Mouse (Mus musculus): ENCODE results near the gene Hcn4. TPM values are rescaled to one million over a fixed set of nuclear protein-coding genes. Genes with fewer than 3 reads are reported as not detected.

The Hcn4 gene
- polyA plus RNA-seq, 1 experiment from 2014 or later: 0.68 TPM

GRCm38 (mm10) chr9:58859080-58859635, 35.9 kb downstream of the Hcn4 start:
- H3K36me3 ChIP-seq (ENCODE audit: control insufficient read depth, insufficient read depth, low read length): no peaks in the 10 kb centered on the region; the same call in 1 of the 2 replicates
- H3K4me1 ChIP-seq (replicated peaks; ENCODE audit: control insufficient read depth, insufficient read depth, low read length): peaks cover 7% of the 10 kb centered on the region; the same call in 1 of the 2 replicates
- ATAC-seq (replicated peaks; ENCODE audit: low FRiP score) (no peak), DNase-seq (ENCODE audit: low spot score) (peak; percentile 53)
- H3K9ac ChIP-seq (ENCODE audit: low read length): no peak overlapping the region; the same call in 1 of the 2 replicates
- H3K27ac ChIP-seq (ENCODE audit: low read depth, low read length): no peak overlapping the region
- peak overlapping the region; percentile 40; the same call in 1 of the 2 replicates for H3K4me2 ChIP-seq (ENCODE audit: low read depth, low read length, severe bottlenecking)
- H3K9me3 ChIP-seq (ENCODE audit: control insufficient read depth, low read length): no peaks in the 10 kb centered on the region
- 39% methylated on average over 30 of the region's 30 CpGs for WGBS
- H3K27me3 ChIP-seq (ENCODE audit: control insufficient read depth, insufficient read depth, low read length): no peaks in the 10 kb centered on the region
- H3K4me3 ChIP-seq (ENCODE audit: low read depth, low read length): peak overlapping the region; percentile 14

- no peak overlapping the region; the same call in 1 of the 2 replicates for H3K9ac ChIP-seq (ENCODE audit: low read length)
These were observed 40.6 kb downstream of the Hcn4 start for GRCm38 (mm10) chr9:58863826-58864225.

GRCm38 (mm10) chr9:58871141-58871540, 47.9 kb downstream of the Hcn4 start:
- Histone ChIP-seq H3K36me3 (ENCODE audit: control insufficient read depth, insufficient read depth, low read length) (no peaks in the 10 kb centered on the region), H3K9ac (ENCODE audit: low read length) (no peak overlapping the region), H3K27ac (ENCODE audit: low read depth, low read length) (no peak overlapping the region), H3K9me3 (ENCODE audit: control insufficient read depth, low read length) (no peaks in the 10 kb centered on the region), H3K4me3 (ENCODE audit: low read depth, low read length) (no peak overlapping the region), H3K4me2 (ENCODE audit: low read depth, low read length, severe bottlenecking) (no peak overlapping the region), H3K4me1 (replicated peaks; ENCODE audit: control insufficient read depth, insufficient read depth, low read length) (no peaks in the 10 kb centered on the region), H3K27me3 (ENCODE audit: control insufficient read depth, insufficient read depth, low read length) (no peaks in the 10 kb centered on the region)
- no peak for ATAC-seq (replicated peaks; ENCODE audit: low FRiP score)
- WGBS: 87% methylated on average over 10 of the region's 10 CpGs
- DNase-seq (ENCODE audit: low spot score): no peak

More at GRCm38 (mm10) chr9:58863826-58864225, 40.6 kb downstream of the Hcn4 start:
- ATAC-seq (replicated peaks; ENCODE audit: low FRiP score): no peak
- Histone ChIP-seq H3K4me2 (ENCODE audit: low read depth, low read length, severe bottlenecking) (no peak overlapping the region), H3K4me3 (ENCODE audit: low read depth, low read length) (no peak overlapping the region), H3K4me1 (replicated peaks; ENCODE audit: control insufficient read depth, insufficient read depth, low read length) (peaks cover 7% of the 10 kb centered on the region; the same call in 1 of the 2 replicates), H3K9me3 (ENCODE audit: control insufficient read depth, low read length) (no peaks in the 10 kb centered on the region), H3K36me3 (ENCODE audit: control insufficient read depth, insufficient read depth, low read length) (no peaks in the 10 kb centered on the region), H3K27me3 (ENCODE audit: control insufficient read depth, insufficient read depth, low read length) (no peaks in the 10 kb centered on the region), H3K27ac (ENCODE audit: low read depth, low read length) (no peak overlapping the region)
- 29% methylated on average over 7 of the region's 7 CpGs for WGBS
- peak; percentile 68 for DNase-seq (ENCODE audit: low spot score)

- Histone ChIP-seq H3K4me1 (replicated peaks; ENCODE audit: control insufficient read depth, insufficient read depth, low read length) (no peaks in the 10 kb centered on the region), H3K27ac (ENCODE audit: low read depth, low read length) (no peak overlapping the region), H3K4me2 (ENCODE audit: low read depth, low read length, severe bottlenecking) (no peak overlapping the region), H3K9ac (ENCODE audit: low read length) (no peak overlapping the region), H3K9me3 (ENCODE audit: control insufficient read depth, low read length) (no peaks in the 10 kb centered on the region), H3K27me3 (ENCODE audit: control insufficient read depth, insufficient read depth, low read length) (no peaks in the 10 kb centered on the region), H3K4me3 (ENCODE audit: low read depth, low read length) (no peak overlapping the region), H3K36me3 (ENCODE audit: control insufficient read depth, insufficient read depth, low read length) (no peaks in the 10 kb centered on the region; the same call in 1 of the 2 replicates)
- DNase-seq (ENCODE audit: low spot score) (no peak), ATAC-seq (replicated peaks; ENCODE audit: low FRiP score) (no peak)
- 49% methylated on average over 10 of the region's 10 CpGs for WGBS
These were observed 50.5 kb downstream of the Hcn4 start for GRCm38 (mm10) chr9:58873541-58874324.

- H3K27ac ChIP-seq (ENCODE audit: low read depth, low read length): no peak overlapping the region
- H3K9me3 ChIP-seq (ENCODE audit: control insufficient read depth, low read length): no peaks in the 10 kb centered on the region
- ATAC-seq (replicated peaks; ENCODE audit: low FRiP score): no peak
- no peak overlapping the region for H3K9ac ChIP-seq (ENCODE audit: low read length)
- no peak overlapping the region for H3K4me3 ChIP-seq (ENCODE audit: low read depth, low read length)
- WGBS: 87% methylated on average over 4 of the region's 4 CpGs
- no peaks in the 10 kb centered on the region for H3K27me3 ChIP-seq (ENCODE audit: control insufficient read depth, insufficient read depth, low read length)
- H3K4me2 ChIP-seq (ENCODE audit: low read depth, low read length, severe bottlenecking): no peak overlapping the region
- no peaks in the 10 kb centered on the region for H3K4me1 ChIP-seq (replicated peaks; ENCODE audit: control insufficient read depth, insufficient read depth, low read length)
- H3K36me3 ChIP-seq (ENCODE audit: control insufficient read depth, insufficient read depth, low read length): no peaks in the 10 kb centered on the region; the same call in 1 of the 2 replicates
- DNase-seq (ENCODE audit: low spot score): no peak
These were observed 51.1 kb downstream of the Hcn4 start for GRCm38 (mm10) chr9:58874354-58874753.

- H3K9me3 ChIP-seq (ENCODE audit: control insufficient read depth, low read length): no peaks in the 10 kb centered on the region
- H3K4me3 ChIP-seq (ENCODE audit: low read depth, low read length): no peak overlapping the region
- H3K9ac ChIP-seq (ENCODE audit: low read length): no peak overlapping the region
- no peak for ATAC-seq (replicated peaks; ENCODE audit: low FRiP score)
- no peak for DNase-seq (ENCODE audit: low spot score)
- no peaks in the 10 kb centered on the region for H3K27me3 ChIP-seq (ENCODE audit: control insufficient read depth, insufficient read depth, low read length)
- no peaks in the 10 kb centered on the region; the same call in 1 of the 2 replicates for H3K36me3 ChIP-seq (ENCODE audit: control insufficient read depth, insufficient read depth, low read length)
- 93% methylated on average over 6 of the region's 6 CpGs for WGBS
- no peaks in the 10 kb centered on the region for H3K4me1 ChIP-seq (replicated peaks; ENCODE audit: control insufficient read depth, insufficient read depth, low read length)
- H3K27ac ChIP-seq (ENCODE audit: low read depth, low read length): no peak overlapping the region
- no peak overlapping the region for H3K4me2 ChIP-seq (ENCODE audit: low read depth, low read length, severe bottlenecking)
These were observed 52.2 kb downstream of the Hcn4 start for GRCm38 (mm10) chr9:58875439-58875838.

- Histone ChIP-seq H3K27me3 (ENCODE audit: control insufficient read depth, insufficient read depth, low read length) (no peaks in the 10 kb centered on the region), H3K9me3 (ENCODE audit: control insufficient read depth, low read length) (no peaks in the 10 kb centered on the region), H3K4me3 (ENCODE audit: low read depth, low read length) (no peak overlapping the region), H3K9ac (ENCODE audit: low read length) (no peak overlapping the region), H3K27ac (ENCODE audit: low read depth, low read length) (no peak overlapping the region), H3K4me2 (ENCODE audit: low read depth, low read length, severe bottlenecking) (no peak overlapping the region), H3K4me1 (replicated peaks; ENCODE audit: control insufficient read depth, insufficient read depth, low read length) (no peaks in the 10 kb centered on the region), H3K36me3 (ENCODE audit: control insufficient read depth, insufficient read depth, low read length) (no peaks in the 10 kb centered on the region; the same call in 1 of the 2 replicates)
- WGBS: 91% methylated on average over 6 of the region's 6 CpGs
- no peak for ATAC-seq (replicated peaks; ENCODE audit: low FRiP score)
- no peak for DNase-seq (ENCODE audit: low spot score)
These were observed 53.9 kb downstream of the Hcn4 start for GRCm38 (mm10) chr9:58876946-58877625.

GRCm38 (mm10) chr9:58879836-58880235, 56.6 kb downstream of the Hcn4 start:
- Histone ChIP-seq H3K9me3 (ENCODE audit: control insufficient read depth, low read length) (no peaks in the 10 kb centered on the region), H3K4me1 (replicated peaks; ENCODE audit: control insufficient read depth, insufficient read depth, low read length) (no peaks in the 10 kb centered on the region), H3K9ac (ENCODE audit: low read length) (no peak overlapping the region), H3K4me2 (ENCODE audit: low read depth, low read length, severe bottlenecking) (no peak overlapping the region), H3K27me3 (ENCODE audit: control insufficient read depth, insufficient read depth, low read length) (no peaks in the 10 kb centered on the region), H3K27ac (ENCODE audit: low read depth, low read length) (no peak overlapping the region), H3K36me3 (ENCODE audit: control insufficient read depth, insufficient read depth, low read length) (no peaks in the 10 kb centered on the region; the same call in 1 of the 2 replicates), H3K4me3 (ENCODE audit: low read depth, low read length) (no peak overlapping the region)
- DNase-seq (ENCODE audit: low spot score) (no peak), ATAC-seq (replicated peaks; ENCODE audit: low FRiP score) (no peak)
- 93% methylated on average over 1 of the region's 1 CpGs for WGBS

Measured in forebrain, embryonic 11.5 days (tissue).